Mouse (Mus musculus) G1E (cell line): ENCODE results near the gene Nrxn3. TPM values are rescaled to one million over a fixed set of nuclear protein-coding genes. Genes with fewer than 3 reads are reported as not detected.

Experiments used
- ATAC-seq: 2 replicates; pipeline ENCODE4 v1.8.0; 2016; ENCODE audit warnings: mild to moderate bottlenecking; ENCODE audit not compliant: insufficient number of reproducible peaks, poor library complexity, low FRiP score, severe bottlenecking; ENCODE audit errors: extremely low read depth
- DNase-seq: peaks from one replicate; pipeline ENCODE4 v3.0.0; 2012; ENCODE audit warnings: low spot score
- H3K27me3 ChIP-seq: 2 replicates; pipeline ENCODE4 v1.6.1; 2012; ENCODE audit warnings: mild to moderate bottlenecking, low read length, inconsistent platforms; ENCODE audit not compliant: insufficient read depth
- H3K36me3 ChIP-seq: replicated peaks from 2 replicates; pipeline ENCODE3; 2012; ENCODE audit warnings: mild to moderate bottlenecking, inconsistent platforms
- H3K4me1 ChIP-seq: 2 replicates; pipeline ENCODE4 v1.6.1; 2012; ENCODE audit warnings: low read depth, low read length, inconsistent platforms, mixed read lengths; ENCODE audit not compliant: insufficient read depth
- H3K4me3 ChIP-seq: 2 replicates; pipeline ENCODE4 v1.5.1; 2012; ENCODE audit warnings: low read depth, mild to moderate bottlenecking, inconsistent platforms, low read length, moderate library complexity, mixed read lengths
- H3K9me3 ChIP-seq: replicated peaks from 2 replicates; pipeline ENCODE4 v1.6.1; 2012; ENCODE audit warnings: inconsistent platforms
- CTCF ChIP-seq: IDR thresholded peaks from 2 replicates; pipeline ENCODE4 v1.5.1; 2012; ENCODE audit warnings: low read depth, low read length, inconsistent platforms, mixed read lengths
- GATA1 ChIP-seq: IDR thresholded peaks from 2 replicates; pipeline ENCODE4 v1.6.1; 2012; ENCODE audit warnings: borderline replicate concordance, low read length, inconsistent platforms, mixed read lengths
- GATA2 ChIP-seq: IDR thresholded peaks from 2 replicates; pipeline ENCODE4 v1.6.1; 2012; ENCODE audit warnings: low read depth, low read length, inconsistent platforms, borderline replicate concordance
- POLR2AphosphoS5 ChIP-seq: IDR thresholded peaks from 2 replicates; pipeline ENCODE4 v1.6.1; 2012; ENCODE audit warnings: low read depth, low read length, inconsistent platforms; ENCODE audit not compliant: insufficient replicate concordance
- TAL1 ChIP-seq: conservative IDR thresholded peaks from 2 replicates; pipeline ENCODE4 v1.6.1; 2012; ENCODE audit warnings: low read depth, low read length, inconsistent platforms, mixed read lengths
- polyA plus RNA-seq: library from polyadenylated mRNA; stranded (reverse); fragments of >175 nt; gene quantifications from 2 replicates; pipeline ENCODE4 v1.2.3, GENCODE M21; 2012
- total RNA-seq, 2 experiments: library from RNA; stranded (forward) in 1 of 2; stranded (reverse) in 1 of 2; fragments of 200-1000 nt in 1 of 2; fragments of >200 nt in 1 of 2; fragmentation: Nextera tagmentation in 1 of 2; gene quantifications; 2 replicates each; pipeline ENCODE4 v1.2.3; 2014 to 2017

Gene Nrxn3
- total and polyA plus RNA-seq, 3 experiments = 0.22 TPM; not detected in 2

DNA sequence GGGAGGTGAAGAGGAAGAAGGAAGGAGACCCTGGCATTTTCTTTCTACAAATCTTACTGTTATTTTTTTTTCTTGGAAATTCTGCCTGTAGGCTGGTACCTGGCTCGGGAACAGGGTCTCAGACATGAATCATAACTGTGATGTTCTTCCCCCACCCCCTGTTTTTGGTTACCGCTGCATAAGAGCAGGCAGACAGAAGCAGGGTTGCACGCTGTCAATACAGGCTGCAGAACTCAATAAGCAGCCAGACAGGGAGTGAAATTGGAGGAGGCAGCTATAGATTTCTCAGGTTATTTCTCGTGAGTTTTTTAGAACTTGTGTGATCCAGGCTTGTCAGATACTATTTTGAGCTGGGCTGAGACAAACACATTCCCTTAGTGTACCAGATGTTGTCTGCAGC is 231.1 kb downstream of the Nrxn3 start:
- Histone ChIP-seq H3K4me3 (no peak overlapping the region), H3K4me1 (no peaks in the 10 kb centered on the region), H3K36me3 (no peaks in the 10 kb centered on the region), H3K27me3 (peaks cover 11% of the 10 kb centered on the region; the same call in 1 of the 2 replicates), H3K9me3 (no peaks in the 10 kb centered on the region)
- no peak for ATAC-seq
- no peak for TF ChIP-seq POLR2AphosphoS5
- TF ChIP-seq TAL1 = no peak
- no peak for TF ChIP-seq CTCF
- TF ChIP-seq GATA1 = no peak
- no peak for DNase-seq

DNA sequence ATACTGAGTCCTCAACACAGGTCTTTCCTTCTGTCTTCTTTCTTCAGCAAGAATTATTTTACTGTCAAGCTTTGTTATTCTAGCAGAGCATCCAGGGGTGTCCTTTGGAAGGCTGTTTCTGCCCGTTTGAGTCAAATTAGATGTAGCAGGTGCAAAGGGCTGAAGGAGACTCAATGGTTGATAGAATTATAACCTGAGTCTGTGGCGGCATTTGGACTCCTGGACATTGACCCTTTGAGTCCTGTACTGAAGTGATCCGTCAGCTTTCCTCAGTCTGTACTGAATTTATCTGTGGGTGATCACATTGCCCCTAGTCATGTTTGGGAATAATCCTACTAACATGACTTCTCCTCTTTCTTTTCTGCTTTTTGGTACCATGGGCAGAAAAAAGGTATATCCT is 234.8 kb downstream of the Nrxn3 start:
- Histone ChIP-seq H3K36me3 (no peaks in the 10 kb centered on the region), H3K27me3 (peaks cover 14% of the 10 kb centered on the region; the same call in 1 of the 2 replicates), H3K4me1 (no peaks in the 10 kb centered on the region; the same call in 1 of the 2 replicates), H3K9me3 (no peaks in the 10 kb centered on the region), H3K4me3 (no peak overlapping the region)
- no peak for ATAC-seq
- TF ChIP-seq GATA1 (no peak), CTCF (no peak)
- no peak for DNase-seq

DNA sequence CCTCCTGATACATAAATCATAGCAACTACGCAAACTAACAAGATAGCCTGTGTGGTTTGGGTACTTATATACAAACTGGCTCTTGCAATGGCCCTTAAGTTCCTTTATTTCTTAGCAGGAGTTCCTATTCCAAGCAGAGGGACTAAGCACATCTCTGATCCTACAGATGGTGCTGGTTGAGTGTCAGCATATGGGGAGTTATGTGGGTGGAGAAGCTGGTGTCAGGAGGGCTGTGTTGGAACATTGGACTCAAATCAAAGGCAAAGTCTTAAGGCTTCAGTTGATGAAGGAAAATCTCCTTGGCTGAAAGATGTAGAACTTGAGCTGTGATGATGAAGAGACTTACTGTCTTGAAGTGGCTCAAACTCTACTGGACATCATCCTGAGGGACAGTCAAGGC is 238.1 kb downstream of the Nrxn3 start:
- Histone ChIP-seq H3K4me3 (no peak overlapping the region), H3K4me1 (no peaks in the 10 kb centered on the region; the same call in 1 of the 2 replicates), H3K9me3 (no peaks in the 10 kb centered on the region), H3K36me3 (no peaks in the 10 kb centered on the region), H3K27me3 (peaks cover 7% of the 10 kb centered on the region; the same call in 1 of the 2 replicates)
- no peak for DNase-seq
- no peak for TF ChIP-seq GATA2
- TF ChIP-seq CTCF = no peak
- no peak for TF ChIP-seq TAL1
- no peak for TF ChIP-seq POLR2AphosphoS5
- TF ChIP-seq GATA1 = no peak
- no peak for ATAC-seq

- Histone ChIP-seq H3K4me1 (peaks cover 8% of the 10 kb centered on the region), H3K4me3 (no peak overlapping the region), H3K36me3 (no peaks in the 10 kb centered on the region), H3K9me3 (no peaks in the 10 kb centered on the region), H3K27me3 (no peaks in the 10 kb centered on the region)
- no peak for ATAC-seq
- no peak for DNase-seq
- TF ChIP-seq GATA1 = no peak
- no peak for TF ChIP-seq TAL1
These were observed 243.7 kb downstream of the Nrxn3 start for GRCm38 (mm10) chr12:88966329-88966728.

DNA sequence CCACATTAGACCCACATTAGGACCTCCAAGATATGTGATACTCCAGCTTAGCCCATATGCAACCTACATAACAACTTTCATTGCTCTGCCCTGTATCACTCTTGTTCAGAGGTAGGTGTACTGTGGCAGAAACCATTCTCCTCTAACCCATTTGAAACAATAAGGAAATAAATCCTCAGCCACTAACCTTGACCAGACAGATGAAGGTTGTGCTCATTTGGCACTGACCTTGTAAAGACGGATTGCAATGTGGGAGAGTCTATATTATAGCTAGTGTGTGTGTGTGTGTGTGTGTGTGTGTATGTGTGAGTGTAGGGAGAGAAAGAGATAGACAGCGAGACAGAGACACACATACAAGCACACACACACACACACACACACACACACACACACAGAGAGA is 253.9 kb downstream of the Nrxn3 start:
- DNase-seq (no peak), ATAC-seq (no peak)
- H3K4me3 ChIP-seq = no peak overlapping the region
- peaks cover 17% of the 10 kb centered on the region for H3K4me1 ChIP-seq
- TF ChIP-seq GATA2 (no peak), TAL1 (no peak), GATA1 (no peak)
- H3K36me3 ChIP-seq = no peaks in the 10 kb centered on the region
- no peaks in the 10 kb centered on the region for H3K9me3 ChIP-seq
- peaks cover 3% of the 10 kb centered on the region for H3K27me3 ChIP-seq

DNA sequence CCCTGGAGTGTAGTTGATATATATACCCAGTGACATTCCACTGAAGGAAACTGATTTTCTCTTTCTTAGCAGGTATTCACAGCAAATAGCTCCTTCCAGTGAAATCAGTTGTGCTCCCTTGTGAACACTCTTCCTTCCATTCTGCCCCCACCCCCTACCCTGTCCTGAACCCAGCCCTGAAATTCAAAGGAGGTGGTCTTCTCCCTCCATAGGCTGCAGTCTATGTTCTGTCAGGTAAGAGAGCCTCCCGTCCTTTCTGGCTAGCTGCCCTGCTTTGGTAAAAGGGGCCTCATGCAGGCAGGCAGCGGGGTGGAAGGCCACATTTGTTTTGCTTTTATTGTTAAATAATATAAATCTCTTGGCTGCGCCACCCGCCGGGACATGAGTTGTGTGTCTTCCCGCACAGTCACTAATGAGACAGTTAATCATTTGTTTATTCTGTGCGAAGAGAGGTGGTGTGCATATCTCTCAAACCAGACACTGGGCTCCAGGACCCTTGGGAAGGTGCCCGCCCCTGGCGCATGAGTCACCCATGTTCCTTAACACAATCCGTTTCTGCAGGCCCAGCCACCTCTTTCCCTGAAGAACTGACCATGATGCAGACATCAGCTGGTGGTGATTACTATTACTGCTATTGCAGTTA is 261.1 kb downstream of the Nrxn3 start:
- peaks cover 48% of the 10 kb centered on the region for H3K4me1 ChIP-seq
- ATAC-seq = peak; percentile 82
- no peaks in the 10 kb centered on the region for H3K9me3 ChIP-seq
- no peaks in the 10 kb centered on the region for H3K36me3 ChIP-seq
- H3K4me3 ChIP-seq = peak overlapping the region; percentile 50; the same call in 1 of the 2 replicates
- DNase-seq = peak; percentile 57
- 0 out of 2 replicates have a peak, but pooled peaks cover 4% of the 10 kb centered on the region for H3K27me3 ChIP-seq
- no peak for TF ChIP-seq TAL1
- TF ChIP-seq POLR2AphosphoS5 = no peak
- TF ChIP-seq CTCF = no peak
- no peak for TF ChIP-seq GATA2
- no peak for TF ChIP-seq GATA1

DNA sequence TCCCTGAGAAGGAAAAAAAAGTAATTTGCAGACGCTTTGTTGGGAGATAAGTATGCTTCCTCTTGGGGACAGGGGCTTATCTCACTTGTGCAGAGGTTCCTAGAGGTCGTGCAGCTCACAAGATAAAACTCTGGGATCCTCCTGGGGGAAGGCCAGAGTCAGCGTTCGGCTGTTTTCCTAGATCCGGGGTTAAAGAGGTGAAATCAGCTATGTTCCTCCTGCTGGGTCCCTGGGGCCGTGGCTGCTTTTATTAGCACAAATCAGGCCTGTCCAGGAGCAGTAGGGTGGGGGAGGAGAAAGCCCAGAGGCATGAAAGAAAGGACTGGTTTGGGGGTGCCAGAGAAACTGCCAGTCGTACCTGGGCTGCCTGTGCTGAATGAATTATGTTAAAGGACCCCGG is 261.7 kb downstream of the Nrxn3 start:
- DNase-seq = peak; percentile 79
- Histone ChIP-seq H3K36me3 (no peaks in the 10 kb centered on the region), H3K27me3 (peaks cover 7% of the 10 kb centered on the region; the same call in 1 of the 2 replicates), H3K4me3 (peak overlapping the region; percentile 60; the same call in 1 of the 2 replicates), H3K9me3 (no peaks in the 10 kb centered on the region), H3K4me1 (peaks cover 45% of the 10 kb centered on the region)
- TF ChIP-seq GATA2 (no peak), CTCF (no peak), TAL1 (peak; percentile 92)
- ATAC-seq = peak; percentile 81
